Mouse (Mus musculus) retina, embryonic 14.5 days (tissue): ENCODE results near the gene Foxl1.
"Not testable (repeated sequence)": the region's sequence is repeated elsewhere in the genome, so short reads cannot be mapped to it uniquely, and the experiment has no call there.

Experiments used
- DNase-seq: peaks from one replicate; pipeline ENCODE4 v3.0.0-alpha.2; 2015; ENCODE audit warnings: low spot score

The Foxl1 gene

DNA sequence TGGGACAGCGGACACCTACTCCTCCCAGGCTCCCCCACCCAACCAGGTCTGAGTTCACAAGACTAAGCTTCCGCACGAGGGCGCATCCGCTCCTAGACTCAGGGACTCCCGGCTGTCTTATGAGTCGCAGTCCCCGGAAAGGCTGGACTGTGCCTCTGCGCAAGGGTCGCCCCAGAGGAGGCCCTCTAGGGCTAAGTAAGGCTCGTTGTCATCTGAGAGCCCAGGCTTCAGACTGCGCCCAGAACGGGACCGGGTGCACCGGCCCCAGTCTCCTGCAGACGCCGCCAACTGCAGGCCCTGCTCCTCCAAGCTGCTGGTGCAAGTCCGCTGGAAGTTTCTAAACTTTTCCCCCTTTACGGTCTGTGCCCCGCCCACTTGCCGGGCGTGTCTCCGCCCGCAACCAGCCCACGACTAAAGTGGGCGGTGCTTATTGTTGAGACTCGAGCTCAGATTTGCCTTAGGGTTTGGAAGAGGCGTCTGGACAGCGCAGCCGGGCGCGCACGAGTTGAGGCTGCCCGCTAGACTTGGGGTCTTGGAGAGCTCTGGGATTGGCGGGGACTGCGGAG is 2.3 kb upstream of the Foxl1 start:
- DNase-seq, result peak; percentile 80

- DNase-seq, result no peak
These were observed 1.5 kb upstream of the Foxl1 start for GRCm38 (mm10) chr8:121126191-121126590.

GRCm38 (mm10) chr8:121126694-121127093 is 1.0 kb upstream of the Foxl1 start:
- no peak for DNase-seq

GRCm38 (mm10) chr8:121127291-121127701 is 444 bp upstream of the Foxl1 start:
- no peak for DNase-seq

DNA sequence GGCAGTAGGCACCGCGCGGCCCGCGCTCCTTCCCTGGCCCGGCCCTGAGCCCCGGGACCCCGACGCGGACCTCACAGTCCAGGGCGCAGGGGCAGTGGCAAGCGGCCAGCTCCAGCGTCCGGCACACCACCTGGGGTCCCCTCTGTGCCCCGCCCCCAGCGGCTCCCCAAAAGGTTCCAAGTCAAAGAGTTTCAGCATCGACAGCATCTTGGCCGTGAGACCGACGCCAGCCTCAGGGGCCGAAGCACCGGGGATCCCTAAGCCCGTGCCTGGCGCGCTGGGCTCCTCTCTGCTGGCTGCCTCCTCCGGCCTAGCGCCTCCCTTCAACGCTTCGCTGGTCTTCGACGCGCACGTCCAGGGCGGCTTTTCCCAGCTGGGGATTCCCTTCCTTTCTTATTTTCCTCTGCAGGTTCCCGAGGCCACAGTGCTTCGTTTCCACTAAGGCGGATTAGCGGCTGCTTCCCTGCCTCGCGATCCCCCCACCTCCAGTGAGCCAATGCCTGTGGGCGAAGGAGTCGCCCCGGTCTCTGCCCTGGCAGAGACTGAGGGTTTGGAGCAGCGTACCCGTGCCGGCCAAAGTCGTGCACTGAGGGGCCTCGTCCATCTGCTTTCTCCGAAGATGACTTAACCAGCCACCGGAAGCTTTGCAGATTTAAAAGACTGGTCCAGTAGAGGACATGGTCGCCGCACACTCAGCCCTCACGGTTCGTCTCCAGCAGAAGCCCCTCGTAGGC is 958 bp downstream of the Foxl1 start:
- DNase-seq, result no peak

GRCm38 (mm10) chr8:121129265-121129940 is 1.7 kb downstream of the Foxl1 start:
- DNase-seq, result no peak

- peak; percentile 71 for DNase-seq
These were observed 2.8 kb downstream of the Foxl1 start for GRCm38 (mm10) chr8:121130522-121130921.

GRCm38 (mm10) chr8:121132961-121133513 is 5.3 kb downstream of the Foxl1 start:
- DNase-seq, result no peak

GRCm38 (mm10) chr8:121134102-121134501 is 6.4 kb downstream of the Foxl1 start:
- DNase-seq, result no peak

DNA sequence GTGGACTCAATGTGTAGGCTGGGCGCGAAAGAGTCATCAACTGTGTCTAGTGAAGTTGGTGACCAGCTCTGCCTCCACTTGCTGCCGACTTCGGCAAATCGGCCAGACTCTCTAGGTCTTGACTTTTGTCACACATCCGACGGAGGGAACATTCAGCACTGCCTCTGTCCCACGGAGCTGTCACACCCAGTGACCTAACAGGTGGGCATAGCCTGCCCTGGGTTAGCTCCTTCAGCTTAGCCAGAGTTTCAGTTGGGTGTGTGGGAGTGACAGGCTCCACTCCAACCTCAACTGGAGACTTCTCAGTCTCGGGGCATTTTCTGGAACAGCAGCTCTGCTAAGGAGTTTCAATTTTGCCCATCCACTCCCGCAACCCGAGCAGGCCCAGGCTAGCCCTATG is 6.8 kb downstream of the Foxl1 start:
- DNase-seq, result no peak

GRCm38 (mm10) chr8:121136856-121137255 is 9.1 kb downstream of the Foxl1 start:
- no peak for DNase-seq

DNA sequence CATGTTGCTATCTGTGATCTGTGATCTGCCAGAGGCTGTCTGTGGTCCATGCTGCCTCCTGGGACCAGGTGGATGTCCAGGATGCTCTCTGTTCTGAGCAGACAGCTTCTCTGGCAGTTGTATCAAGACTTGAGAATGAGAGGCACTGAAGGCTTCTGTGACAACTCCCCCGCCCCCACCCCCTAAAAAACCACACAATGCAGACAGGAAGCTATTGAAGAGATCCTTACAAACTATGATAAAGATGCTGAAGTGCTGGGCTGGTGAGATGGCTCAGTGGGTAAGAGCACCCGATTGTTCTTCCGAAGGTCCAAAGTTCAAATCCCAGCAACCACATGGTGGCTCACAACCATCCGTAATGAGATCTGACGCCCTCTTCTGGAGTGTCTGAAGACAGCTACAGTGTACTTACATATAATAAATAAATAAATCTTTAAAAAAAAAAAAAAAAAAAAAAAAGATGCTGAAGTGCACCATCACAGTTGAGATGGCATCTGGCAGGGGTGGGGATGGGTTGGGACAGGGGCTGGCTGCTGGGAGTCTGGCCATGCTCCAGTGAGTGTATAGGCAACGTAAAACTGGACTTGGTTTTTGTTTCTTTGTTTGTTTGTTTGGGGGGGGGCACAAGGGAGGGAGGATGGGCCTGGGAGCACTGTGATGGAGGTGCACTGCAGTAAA is 17.9 kb downstream of the Foxl1 start:
- not testable (repeated sequence) for DNase-seq

- DNase-seq, result no peak
These were observed 20.9 kb downstream of the Foxl1 start for GRCm38 (mm10) chr8:121148573-121149083.

GRCm38 (mm10) chr8:121152394-121152793 is 24.7 kb downstream of the Foxl1 start:
- no peak for DNase-seq

- no peak for DNase-seq
These were observed 29.3 kb downstream of the Foxl1 start for GRCm38 (mm10) chr8:121156990-121157491.

DNA sequence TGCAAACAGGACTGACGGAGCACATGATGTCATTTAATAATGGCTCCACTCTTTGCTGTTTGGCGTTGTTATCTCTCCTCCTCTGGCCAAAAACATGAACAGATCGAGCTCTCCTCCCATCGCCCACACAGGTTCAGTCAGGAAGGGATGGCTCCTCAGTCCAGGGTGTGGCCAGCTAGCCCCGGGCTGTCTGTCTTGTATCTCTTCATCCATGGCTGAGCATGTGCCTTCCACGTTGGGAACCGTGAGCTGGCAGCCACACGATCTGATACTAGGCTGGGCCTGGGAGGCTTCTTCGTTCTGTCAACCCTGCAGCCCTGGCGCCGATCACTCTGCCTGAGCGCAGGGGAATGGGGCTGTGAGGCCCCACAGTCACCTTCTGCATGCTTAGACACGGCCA is 31.1 kb downstream of the Foxl1 start:
- DNase-seq, result no peak

DNA sequence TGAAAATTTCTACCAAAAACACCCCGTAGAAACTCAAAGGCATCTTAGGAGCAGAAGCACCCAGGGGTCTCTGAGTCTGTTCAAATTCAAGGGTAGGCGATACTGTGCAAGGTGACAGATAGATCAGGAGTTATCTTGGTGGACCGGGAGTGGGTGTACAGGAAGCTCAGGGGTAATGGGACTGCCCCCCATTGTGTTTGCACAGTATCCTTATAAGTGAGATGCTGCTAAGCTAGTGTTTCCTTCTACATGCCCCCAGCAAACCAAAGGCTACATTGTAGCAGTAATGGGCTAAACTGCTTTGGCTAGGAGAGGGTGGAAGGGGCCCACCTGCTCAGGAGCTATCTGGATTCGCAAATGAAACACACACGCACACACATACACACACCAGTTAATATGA is 33.7 kb downstream of the Foxl1 start:
- no peak for DNase-seq

DNA sequence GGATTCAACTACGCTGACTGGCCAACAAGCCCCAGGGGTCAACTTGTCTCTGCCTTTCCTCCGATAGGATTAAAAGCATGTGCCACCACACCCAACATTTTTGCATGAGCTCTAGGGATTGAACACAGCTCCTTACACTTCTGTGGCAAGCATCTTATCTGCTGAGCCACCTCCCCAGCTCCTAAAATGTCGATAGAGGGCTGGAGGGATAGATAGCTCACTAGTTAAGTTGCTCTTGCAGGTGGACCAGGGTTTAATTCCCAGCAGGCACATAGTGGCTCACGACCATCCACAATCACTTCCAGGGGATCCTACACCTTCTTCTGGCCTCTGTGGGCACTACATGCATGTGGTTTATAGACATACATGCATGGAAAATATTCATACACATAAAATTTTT is 34.7 kb downstream of the Foxl1 start:
- no peak for DNase-seq

GRCm38 (mm10) chr8:121162906-121163695 is 35.4 kb downstream of the Foxl1 start:
- no peak for DNase-seq

DNA sequence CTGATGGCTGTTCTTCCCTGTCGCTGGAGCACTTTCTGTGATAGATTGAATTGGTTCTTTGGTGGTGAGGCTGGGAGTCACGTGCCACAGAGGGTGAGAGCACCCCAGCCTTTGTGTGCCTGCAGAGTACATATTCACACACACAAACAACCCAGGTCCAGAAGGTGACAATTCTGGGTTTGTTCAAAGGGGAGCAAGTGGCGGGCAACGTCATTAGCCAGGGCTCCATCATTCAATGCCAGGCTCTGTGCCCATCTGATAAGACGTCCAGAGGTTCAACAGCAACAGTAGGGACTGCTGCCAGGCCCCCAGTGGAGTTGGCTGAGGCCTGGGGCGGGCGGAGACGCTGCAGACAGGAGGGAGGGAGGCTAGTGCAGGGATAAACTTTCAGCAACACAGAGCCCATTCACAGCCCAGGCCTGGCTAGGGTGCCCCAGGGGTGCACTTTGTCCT is 36.3 kb downstream of the Foxl1 start:
- no peak for DNase-seq

GRCm38 (mm10) chr8:121168033-121168432 is 40.3 kb downstream of the Foxl1 start:
- no peak for DNase-seq
